Mouse (Mus musculus) cerebellum, adult 2 months (tissue): ENCODE results near the gene Slc38a10.

Source experiments
- CTCF ChIP-seq: fragments of 200-500 bp; IDR thresholded peaks from 2 replicates; pipeline ENCODE4 v1.5.1; 2011; ENCODE audit warnings: low read depth, mild to moderate bottlenecking, control low read depth, low read length, moderate library complexity, borderline replicate concordance; ENCODE audit not compliant: insufficient read depth
- POLR2A ChIP-seq: fragments of 200-500 bp; IDR thresholded peaks from 2 replicates; pipeline ENCODE4 v1.6.1; 2011; ENCODE audit warnings: low read length, control low read depth, borderline replicate concordance; ENCODE audit not compliant: insufficient read depth

DNA sequence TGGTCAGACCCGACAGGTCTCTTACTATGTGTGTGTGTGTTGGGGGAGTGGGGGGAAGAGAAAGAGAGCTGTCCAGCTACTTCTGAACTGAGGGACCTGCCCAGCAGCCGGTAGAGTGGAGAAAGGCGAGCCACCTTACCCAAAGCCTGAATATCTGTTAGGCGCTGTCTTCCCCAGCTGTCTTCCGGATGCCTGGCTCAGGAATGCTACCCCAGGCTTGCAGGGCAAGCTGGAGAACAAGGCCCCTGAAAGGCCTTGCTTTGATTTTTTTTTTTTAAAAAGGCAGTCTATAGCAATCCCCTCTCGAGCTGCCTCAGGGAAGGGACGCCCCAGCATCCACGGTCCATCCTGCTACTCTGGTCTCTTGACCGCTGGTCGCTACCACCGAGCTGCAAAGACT, 32.6 kb upstream of the Slc38a10 start:
- no peak for TF ChIP-seq CTCF
- no peak for TF ChIP-seq POLR2A
